Mouse (Mus musculus): ENCODE data around the gene Obsl1.

GRCm38 (mm10) chr1:75510154-75510553, 3.9 kb upstream of the Obsl1 start:
- TF ChIP-seq POLR2A (IDR thresholded peaks at IDR 0.05; ENCODE audit: extremely low read depth, insufficient read depth, low read length) (no peak), CTCF (IDR thresholded peaks at IDR 0.05; ENCODE audit: low read depth, low read length) (no peak)

All from liver, adult 2 months (tissue).